Mouse (Mus musculus) myocyte (in vitro differentiated cells): ENCODE results near the gene Slc39a8.

ENCODE experiments used
- CEBPB ChIP-seq: IDR thresholded peaks from 2 replicates; pipeline ENCODE4 v1.6.1; 2011; ENCODE audit warnings: mild to moderate bottlenecking, moderate library complexity; ENCODE audit not compliant: poor library complexity, insufficient read depth, severe bottlenecking
- E2F4 ChIP-seq: IDR thresholded peaks from one replicate; pipeline ENCODE4 v1.6.1; 2011; ENCODE audit warnings: mild to moderate bottlenecking, control low read depth, moderate library complexity; ENCODE audit not compliant: insufficient read depth
- MAX ChIP-seq: IDR thresholded peaks from one replicate; pipeline ENCODE4 v1.6.1; 2011; ENCODE audit warnings: low read depth, mild to moderate bottlenecking, control low read depth
- MYOD1 ChIP-seq, 3 experiments: IDR thresholded peaks; one replicate each; pipeline ENCODE4 v1.6.1; 2011; ENCODE audit warnings: control low read depth in 2 of 3, low read depth in 2 of 3, mild to moderate bottlenecking in 2 of 3, moderate library complexity in 1 of 3; ENCODE audit not compliant: insufficient read length in 2 of 3, control insufficient read depth in 1 of 3
- POLR2A ChIP-seq: IDR thresholded peaks from one replicate; pipeline ENCODE4 v1.6.1; 2011; ENCODE audit warnings: low read depth, mild to moderate bottlenecking, control low read depth, moderate library complexity; ENCODE audit not compliant: insufficient read length
- POLR2AphosphoS2 ChIP-seq: IDR thresholded peaks from one replicate; pipeline ENCODE4 v1.6.1; 2011; ENCODE audit warnings: low read depth, control low read depth; ENCODE audit not compliant: insufficient read length
- REST ChIP-seq: IDR thresholded peaks from one replicate; pipeline ENCODE4 v1.6.1; 2011; ENCODE audit warnings: mild to moderate bottlenecking, control low read depth, moderate library complexity; ENCODE audit not compliant: insufficient read depth, insufficient read length
- SRF ChIP-seq: IDR thresholded peaks from one replicate; pipeline ENCODE4 v1.6.1; 2011; ENCODE audit warnings: low read depth; ENCODE audit not compliant: control insufficient read depth, insufficient read length
- USF1 ChIP-seq: IDR thresholded peaks from one replicate; pipeline ENCODE4 v1.6.1; 2011; ENCODE audit warnings: low read depth, mild to moderate bottlenecking, control low read depth, moderate library complexity

- TF ChIP-seq MAX: no peak
- TF ChIP-seq SRF: no peak
- TF ChIP-seq USF1: no peak
- TF ChIP-seq POLR2A: no peak
- TF ChIP-seq MYOD1 (IDR thresholded peaks at IDR 0.05; ENCODE audit: control insufficient read depth in 1 of 3, insufficient read length in 2 of 3, low read depth in 2 of 3): no peak
- TF ChIP-seq E2F4: no peak
- TF ChIP-seq POLR2AphosphoS2: no peak
- TF ChIP-seq CEBPB: no peak
- no peak for TF ChIP-seq REST
Measured at GRCm38 (mm10) chr3:135785065-135785464, 40.0 kb upstream of the Slc39a8 start.
